Mouse (Mus musculus) c-Kit-positive CD71-positive TER-119-positive erythroid progenitor cells, embryonic 14.5 days (primary cell): ENCODE data around the gene Pxn.
"Not testable (repeated sequence)": the region's sequence is repeated elsewhere in the genome, so short reads cannot be mapped to it uniquely, and the experiment has no call there.

Experiments
- DNase-seq: peaks from one replicate; pipeline ENCODE4 v3.0.0-alpha.2; 2013; ENCODE audit warnings: low spot score

Pxn gene

GRCm38 (mm10) chr5:115486726-115487125, 19.8 kb upstream of the Pxn start:
- DNase-seq = no peak

DNA sequence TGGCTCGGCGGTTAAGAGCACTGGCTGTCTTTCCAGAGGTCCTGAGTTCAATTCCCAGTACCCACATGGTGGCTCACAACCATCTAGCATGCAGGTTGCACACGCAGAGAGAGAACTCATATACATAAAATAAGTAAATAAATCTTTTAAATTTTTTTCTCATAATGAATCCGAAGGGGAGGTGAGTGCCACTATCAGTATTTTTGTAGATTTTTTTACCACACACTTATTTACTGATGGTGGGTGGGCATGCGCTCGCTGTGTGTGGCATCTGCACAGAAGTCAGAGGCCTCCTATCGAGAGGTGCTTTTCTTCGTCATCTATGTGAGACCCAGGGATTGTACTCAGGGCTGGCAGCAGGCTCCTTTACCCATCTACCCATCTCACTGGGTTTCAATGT, 19.1 kb upstream of the Pxn start:
- no peak for DNase-seq

DNA sequence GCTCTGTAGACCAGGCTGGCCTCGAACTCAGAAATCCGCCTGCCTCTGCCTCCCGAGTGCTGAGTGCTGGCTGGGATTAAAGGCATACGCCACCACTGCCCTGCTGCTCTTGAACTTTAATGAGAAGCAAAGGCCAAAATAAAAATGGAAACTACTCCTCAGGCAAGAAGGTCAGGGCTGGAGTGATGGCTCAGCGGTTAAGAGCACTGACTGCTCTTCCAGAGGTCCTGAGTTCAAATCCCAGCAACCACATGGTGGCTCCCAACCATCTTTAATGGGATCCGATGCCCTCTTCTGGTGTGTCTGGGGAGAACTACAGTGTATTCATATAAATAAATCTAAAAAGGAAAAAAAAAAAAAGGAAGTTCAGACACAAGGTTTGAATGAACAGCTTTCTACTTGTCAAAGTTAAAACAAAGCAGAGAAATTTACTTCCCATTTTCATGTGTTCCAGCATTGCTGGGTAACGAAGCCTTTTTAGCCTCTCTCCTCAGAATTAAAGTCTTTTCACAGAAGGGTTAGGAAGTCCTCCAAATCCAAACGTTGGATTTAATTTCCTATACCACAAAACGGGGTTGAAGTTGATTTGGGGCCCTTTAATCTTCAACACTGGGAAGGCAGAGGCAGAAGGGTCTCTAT, 18.4 kb upstream of the Pxn start:
- no peak for DNase-seq

DNA sequence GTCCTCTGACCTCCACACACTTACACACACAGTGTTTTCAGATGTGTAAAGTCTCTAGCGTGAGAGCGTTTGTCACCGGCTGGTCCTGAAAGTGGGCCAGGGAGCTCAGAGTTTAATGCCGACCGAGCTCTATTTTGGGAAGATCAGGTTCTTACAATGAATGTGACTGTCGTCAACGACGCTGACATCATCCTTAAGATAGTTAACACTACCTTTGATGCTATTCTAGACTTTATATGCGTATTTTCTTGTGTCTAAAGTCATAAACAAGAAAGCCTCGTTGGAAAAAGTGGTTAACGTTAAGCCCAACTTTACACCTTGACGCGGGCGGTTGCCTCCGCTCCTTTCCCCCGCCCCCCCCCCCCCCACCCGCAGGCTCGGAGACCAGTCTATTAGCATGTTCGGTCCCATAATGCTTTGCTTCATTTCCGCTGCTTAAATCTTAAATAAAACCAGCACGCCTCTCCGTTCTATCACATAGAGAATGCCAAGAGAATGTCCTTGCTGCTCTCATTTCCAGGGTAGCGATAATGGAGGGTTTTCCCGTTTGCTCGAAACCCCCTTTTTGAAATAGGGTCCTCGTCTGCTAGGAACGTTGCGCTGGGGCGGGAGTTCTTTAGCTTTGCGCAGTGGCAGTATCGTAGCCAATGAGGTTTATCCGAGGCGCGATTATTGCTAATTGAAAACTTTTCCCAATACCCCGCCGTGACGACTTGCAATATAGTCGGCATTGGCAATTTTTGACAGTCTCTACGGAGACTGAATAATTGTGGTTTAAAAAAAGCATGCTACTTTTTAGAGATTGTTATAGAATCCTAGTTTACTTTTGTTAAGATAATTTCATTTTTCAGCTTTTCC, 17.4 kb upstream of the Pxn start:
- DNase-seq = peak; percentile 79

DNA sequence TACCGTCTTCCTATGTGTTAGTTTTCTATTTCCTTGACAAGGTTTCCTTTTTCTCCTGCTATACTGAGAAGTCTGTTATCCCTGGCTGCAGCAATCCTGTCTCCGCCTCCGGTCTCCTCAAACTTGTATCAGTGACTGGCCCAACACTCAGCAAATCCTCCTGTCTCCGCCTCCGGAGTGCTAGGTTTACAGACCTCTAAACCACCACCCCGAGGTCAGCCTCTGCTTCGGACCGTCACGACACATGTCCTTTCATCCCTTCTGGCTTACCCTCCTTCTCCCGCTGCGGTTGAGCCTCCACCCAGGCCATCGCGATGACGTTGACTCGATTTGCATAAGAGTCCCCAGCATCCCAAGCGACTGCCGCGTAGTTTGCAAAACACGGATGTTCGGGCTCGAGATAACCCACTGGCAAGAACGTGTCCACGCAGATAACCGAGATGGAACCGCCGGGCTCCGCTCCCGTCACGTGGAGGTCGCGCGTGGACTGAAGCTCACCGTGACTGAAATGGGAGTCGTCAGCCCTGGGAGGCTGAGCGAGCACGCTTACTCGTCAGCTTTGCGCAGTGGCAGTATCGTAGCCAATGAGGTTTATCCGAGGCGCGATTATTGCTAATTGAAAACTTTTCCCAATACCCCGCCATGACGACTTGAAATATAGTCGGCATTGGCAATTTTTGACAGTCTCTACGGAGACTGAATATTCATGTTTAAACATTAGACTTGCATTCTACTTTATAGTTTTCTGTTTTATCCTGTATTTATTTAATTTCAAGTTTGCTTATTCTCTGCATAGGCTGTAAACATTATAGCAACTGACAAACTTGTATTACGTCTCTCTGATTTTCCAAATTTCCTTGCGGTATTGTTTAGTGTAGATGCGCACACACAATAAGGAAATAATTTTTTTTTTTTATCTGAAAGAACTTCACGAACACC, 16.5 kb upstream of the Pxn start:
- peak; percentile 93 for DNase-seq

DNA sequence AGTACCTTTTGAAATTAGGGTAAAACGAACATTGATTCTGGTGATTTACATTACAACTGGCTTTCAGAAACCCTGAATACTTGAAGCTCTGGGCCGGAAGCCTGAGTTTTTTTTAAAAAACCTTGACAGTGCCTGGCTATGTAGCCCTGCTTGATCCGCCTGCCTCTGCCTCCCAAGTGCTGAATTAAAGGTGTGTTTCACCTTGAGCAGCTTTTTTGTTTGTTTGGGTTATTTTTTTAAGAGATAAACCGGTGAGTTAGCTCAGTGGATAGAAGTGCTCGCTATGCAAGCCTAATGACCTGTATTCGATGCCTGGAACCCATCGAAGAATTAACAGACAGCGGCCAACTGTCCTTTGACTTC, 15.9 kb upstream of the Pxn start:
- DNase-seq = no peak

GRCm38 (mm10) chr5:115491076-115491475, 15.4 kb upstream of the Pxn start:
- DNase-seq = no peak

GRCm38 (mm10) chr5:115491771-115492322, 14.6 kb upstream of the Pxn start:
- no peak for DNase-seq

- DNase-seq = no peak
Observed at GRCm38 (mm10) chr5:115492711-115493335, 13.7 kb upstream of the Pxn start.

DNA sequence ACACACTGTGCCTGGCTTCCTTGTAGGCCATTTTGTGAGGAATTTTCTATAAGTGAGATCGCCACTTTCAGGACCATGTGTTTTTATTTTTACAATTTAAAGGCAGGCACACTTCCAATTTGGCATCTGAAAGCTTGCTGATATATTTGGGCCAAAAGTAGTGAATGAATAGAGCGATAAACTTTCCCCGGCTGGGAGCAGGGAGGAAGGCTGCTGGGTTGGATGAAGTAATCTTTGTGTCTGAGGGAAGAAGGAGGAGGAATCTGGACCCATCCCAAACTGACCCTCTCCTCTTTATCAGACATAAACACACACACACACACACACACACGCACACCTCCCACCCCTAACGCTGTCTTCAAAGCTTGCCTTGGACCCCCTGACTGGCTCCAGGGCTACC, 13.0 kb upstream of the Pxn start:
- no peak for DNase-seq

- DNase-seq = not testable (repeated sequence)
Observed at GRCm38 (mm10) chr5:115495618-115496017, 10.9 kb upstream of the Pxn start.

DNA sequence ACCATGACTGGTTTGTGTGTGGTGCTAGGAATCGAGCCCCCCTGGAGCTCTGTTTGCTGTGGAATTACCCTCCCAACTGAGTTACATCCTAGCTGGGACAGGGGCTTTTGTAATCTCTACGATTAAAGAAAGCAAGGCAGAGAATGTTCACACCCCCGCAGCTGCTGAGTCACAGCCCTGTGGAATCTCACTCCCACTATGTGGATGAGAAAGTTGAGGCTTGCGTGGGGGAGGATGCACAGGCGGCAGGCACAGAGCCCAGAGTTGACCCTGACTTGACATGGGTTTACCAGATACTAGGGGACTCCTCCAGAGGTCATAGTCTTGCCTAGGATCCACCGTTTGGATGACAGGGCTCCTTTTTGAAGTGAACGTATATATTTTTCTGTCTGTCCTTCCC, 9.4 kb upstream of the Pxn start:
- no peak for DNase-seq

DNA sequence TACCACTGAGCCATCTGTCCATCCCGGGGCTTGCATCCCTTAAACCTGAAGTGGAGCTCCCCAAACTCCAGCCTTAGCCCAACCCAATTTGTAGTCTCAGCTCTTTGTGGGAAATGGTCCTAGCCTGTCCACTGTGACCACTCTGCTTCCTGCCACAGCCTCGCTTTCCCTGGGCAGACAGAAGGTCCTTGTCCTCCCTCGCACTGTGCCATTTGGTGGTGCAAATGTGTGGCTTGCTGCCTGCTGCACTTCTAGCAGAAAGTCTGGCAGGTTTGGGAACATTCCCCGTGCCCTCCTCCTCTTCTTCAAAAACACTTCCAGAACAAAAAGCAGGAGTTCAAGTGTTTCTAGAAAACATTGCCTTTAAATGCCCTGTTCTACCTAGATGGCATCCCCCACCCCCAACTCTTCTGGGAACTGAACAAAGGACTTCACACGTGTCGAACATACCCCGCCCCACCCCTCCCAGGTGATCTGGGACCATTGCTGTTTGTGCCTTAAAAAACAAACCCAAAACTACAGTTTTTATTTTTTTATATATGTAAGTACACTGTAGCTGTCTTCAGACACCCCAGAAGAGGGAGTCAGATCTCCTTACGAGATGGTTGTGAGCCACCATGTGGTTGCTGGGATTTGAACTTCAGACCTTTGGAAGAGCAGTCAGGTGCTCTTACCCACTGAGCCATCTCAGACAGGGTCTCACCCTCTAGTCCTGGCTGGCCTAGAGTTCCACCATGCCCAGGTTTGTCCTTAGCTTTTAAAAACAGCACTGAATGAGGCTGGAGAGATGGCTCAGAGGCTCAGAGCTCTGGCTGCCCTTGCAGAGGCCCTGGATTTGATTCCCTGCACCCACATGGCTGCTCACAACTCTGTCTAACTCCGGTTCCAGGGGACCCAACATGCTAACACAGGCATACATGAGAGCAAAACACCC, 7.9 kb upstream of the Pxn start:
- no peak for DNase-seq

DNA sequence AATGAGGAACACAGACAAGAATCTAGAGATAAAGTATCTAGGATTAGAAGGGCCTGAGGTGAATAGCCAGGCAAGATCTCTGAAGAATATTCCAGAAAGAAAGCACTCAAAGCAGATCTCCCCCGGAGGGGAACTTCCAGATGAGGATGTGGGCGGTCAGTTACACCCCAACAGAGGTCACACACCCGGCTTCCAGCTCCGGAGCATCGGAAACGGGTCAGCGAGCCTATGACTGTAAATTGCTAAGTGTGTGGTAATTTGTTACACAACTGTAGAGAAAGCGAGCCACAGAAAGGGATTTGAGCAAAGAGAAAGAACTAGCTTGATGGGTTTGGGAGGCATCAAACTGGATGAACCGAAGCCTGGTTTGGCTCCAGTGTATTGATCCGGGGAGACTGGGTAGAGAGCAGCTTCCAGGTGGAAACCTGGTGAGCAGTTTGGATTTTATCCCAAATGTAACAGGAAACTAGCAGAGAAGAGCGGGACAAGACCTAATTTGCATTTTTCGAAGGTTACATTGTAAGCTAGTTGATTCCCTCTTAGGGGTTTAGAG, 6.0 kb upstream of the Pxn start:
- DNase-seq = no peak

DNA sequence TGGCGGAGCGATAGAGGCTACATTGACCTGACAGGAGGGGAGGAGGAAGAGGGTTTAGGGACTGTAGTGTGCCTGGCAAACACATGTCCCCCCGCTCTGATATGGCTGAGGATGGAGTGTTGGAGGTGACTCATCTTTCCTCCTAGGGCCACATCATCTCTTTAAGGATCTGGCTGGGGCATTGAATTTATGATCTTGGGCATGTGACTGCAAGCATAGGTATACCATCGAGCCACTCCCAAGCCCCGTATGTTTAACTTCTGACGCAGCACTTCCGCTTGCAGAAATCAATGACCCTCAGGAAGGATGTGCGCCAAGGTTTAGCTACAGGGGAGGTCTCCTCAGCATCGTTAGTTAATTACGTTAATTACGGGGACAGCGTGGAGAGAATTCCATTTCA, 3.4 kb upstream of the Pxn start:
- no peak for DNase-seq

DNA sequence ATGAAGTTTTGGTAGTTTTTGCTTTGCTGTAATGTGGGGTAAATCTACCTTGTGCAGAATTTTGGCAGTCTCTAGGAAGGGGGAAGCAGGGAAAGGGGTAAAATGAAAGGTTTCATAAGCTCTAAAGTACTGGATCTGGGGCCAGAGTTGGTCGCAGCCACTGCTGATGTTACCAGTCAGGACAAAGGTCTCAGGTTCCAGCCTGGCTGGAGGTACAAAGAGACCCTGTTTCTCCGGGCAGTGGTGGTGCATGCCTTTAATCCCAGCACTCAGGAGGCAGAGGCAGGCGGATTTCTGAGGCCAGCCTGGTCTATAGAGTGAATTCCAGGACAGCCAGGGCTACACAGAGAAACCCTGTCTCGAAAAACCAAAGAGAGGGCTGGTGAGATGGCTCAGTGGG, 859 bp upstream of the Pxn start:
- not testable (repeated sequence) for DNase-seq

- no peak for DNase-seq
Observed at GRCm38 (mm10) chr5:115507267-115507980, 948 bp downstream of the Pxn start.

DNA sequence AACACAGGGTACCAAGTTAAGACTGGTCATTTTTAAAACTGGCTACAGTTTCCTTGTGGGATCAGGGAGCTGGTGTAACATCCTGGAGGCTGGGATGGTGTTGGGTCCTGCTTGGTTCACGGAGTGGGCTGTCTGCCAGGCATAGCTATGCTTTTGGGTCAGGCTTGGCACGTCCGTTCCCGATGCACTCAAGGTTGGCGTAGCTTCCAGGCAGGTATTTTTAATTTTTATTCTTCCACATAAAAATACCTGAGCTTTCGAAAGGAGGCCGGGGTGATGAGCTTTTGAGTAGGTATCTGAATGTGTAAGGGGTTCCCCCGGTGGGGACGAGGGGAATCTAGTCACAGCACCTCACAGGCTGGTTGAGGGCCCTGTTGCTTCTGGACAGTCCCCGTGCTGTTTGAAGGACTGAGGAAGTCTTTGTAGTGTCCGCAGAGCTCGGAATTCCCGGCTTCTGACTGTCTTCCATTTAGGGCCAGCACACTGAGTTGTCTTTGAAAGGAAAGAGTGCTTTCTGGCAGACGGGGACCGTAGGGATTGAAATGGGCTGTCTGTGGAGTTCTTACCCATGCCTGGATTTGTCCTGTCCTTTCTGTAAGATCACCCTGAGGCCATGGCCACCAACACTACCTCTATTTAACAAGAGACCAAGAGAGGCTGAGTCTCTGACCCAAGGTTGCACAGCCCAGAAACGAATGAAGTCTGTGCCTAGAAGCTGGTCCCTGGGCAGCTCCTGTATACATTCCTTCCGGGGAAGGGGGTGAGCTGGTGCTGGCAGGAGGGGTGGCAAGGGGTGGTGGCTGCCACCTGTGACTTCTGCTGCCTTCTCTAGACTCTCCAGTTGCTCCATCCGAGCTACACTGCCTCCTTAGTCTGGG, 1.7 kb downstream of the Pxn start:
- no peak for DNase-seq

DNA sequence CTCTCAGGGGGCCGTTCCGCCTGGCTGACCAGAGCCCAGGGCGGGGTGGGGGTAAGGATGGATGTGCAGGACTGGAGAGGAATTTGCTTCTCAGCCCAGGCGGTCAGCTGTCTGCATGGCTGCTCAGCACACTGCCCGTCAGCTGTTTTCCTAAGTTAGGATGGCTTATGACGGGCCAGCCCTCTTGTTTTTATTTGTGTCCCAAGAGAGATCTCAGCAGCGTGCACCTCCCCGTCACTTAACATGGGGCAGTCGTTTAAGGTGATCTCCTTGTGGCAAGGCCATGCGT, 2.3 kb downstream of the Pxn start:
- no peak for DNase-seq
